Mouse (Mus musculus): ENCODE data around the gene Alyref. TPM values are rescaled to one million over a fixed set of nuclear protein-coding genes. Genes with fewer than 3 reads are reported as not detected.
A peak's percentile ranks its signal among the peaks of the same experiment; 100 is the strongest.

The Alyref gene
- polyA plus RNA-seq, 1 experiment from 2014 or later = 333 TPM

GRCm38 (mm10) chr11:120628601-120629340, 30.6 kb upstream of the Alyref start:
- 93% methylated on average over 23 of the region's 23 CpGs for WGBS (ENCODE audit: insufficient replicate concordance)
- no peak overlapping the region for H3K27ac ChIP-seq (ENCODE audit: low read depth, low read length)
- ATAC-seq (replicated peaks; ENCODE audit: insufficient number of reproducible peaks, low FRiP score, low TSS enrichment) = no peak

GRCm38 (mm10) chr11:120627468-120628300, 29.5 kb upstream of the Alyref start:
- Histone ChIP-seq H3K27me3 (ENCODE audit: control insufficient read depth, insufficient read depth, low read length) (no peaks in the 10 kb centered on the region), H3K4me3 (ENCODE audit: low read depth, low read length) (no peak overlapping the region), H3K4me2 (0 out of 2 replicates have a peak overlapping the region, but pooled peaks have one; percentile 6), H3K9ac (ENCODE audit: low read depth, low read length) (no peak overlapping the region), H3K27ac (ENCODE audit: low read depth, low read length) (no peak overlapping the region), H3K9me3 (replicated peaks; ENCODE audit: control insufficient read depth, low read length) (no peaks in the 10 kb centered on the region), H3K36me3 (ENCODE audit: control insufficient read depth, insufficient read depth, low read length) (peaks cover 9% of the 10 kb centered on the region; the same call in 1 of the 2 replicates), H3K4me1 (ENCODE audit: control insufficient read depth, insufficient read depth, low read length) (peaks cover 50% of the 10 kb centered on the region)
- no peak for ATAC-seq (replicated peaks; ENCODE audit: insufficient number of reproducible peaks, low FRiP score, low TSS enrichment)
- WGBS (ENCODE audit: insufficient replicate concordance) = 80% methylated on average over 22 of the region's 22 CpGs

More at GRCm38 (mm10) chr11:120628601-120629340, 30.6 kb upstream of the Alyref start:
- Histone ChIP-seq H3K27me3 (ENCODE audit: control insufficient read depth, insufficient read depth, low read length) (no peaks in the 10 kb centered on the region), H3K4me2 (peak overlapping the region; percentile 4; the same call in 1 of the 2 replicates), H3K36me3 (ENCODE audit: control insufficient read depth, insufficient read depth, low read length) (peaks cover 9% of the 10 kb centered on the region; the same call in 1 of the 2 replicates), H3K9me3 (replicated peaks; ENCODE audit: control insufficient read depth, low read length) (no peaks in the 10 kb centered on the region), H3K9ac (ENCODE audit: low read depth, low read length) (no peak overlapping the region), H3K4me3 (ENCODE audit: low read depth, low read length) (no peak overlapping the region), H3K4me1 (ENCODE audit: control insufficient read depth, insufficient read depth, low read length) (peaks cover 49% of the 10 kb centered on the region)

GRCm38 (mm10) chr11:120626785-120627467, 28.8 kb upstream of the Alyref start:
- Histone ChIP-seq H3K9me3 (replicated peaks; ENCODE audit: control insufficient read depth, low read length) (no peaks in the 10 kb centered on the region), H3K27ac (ENCODE audit: low read depth, low read length) (no peak overlapping the region)

GRCm38 (mm10) chr11:120625152-120625775, 27.1 kb upstream of the Alyref start, which contains the start of gene Sirt7:
Gene Sirt7, minus strand, starts transcription at chr11:120625240.
- Histone ChIP-seq H3K36me3 (ENCODE audit: control insufficient read depth, insufficient read depth, low read length) (peaks cover 15% of the 10 kb centered on the region; the same call in 1 of the 2 replicates), H3K9me3 (replicated peaks; ENCODE audit: control insufficient read depth, low read length) (no peaks in the 10 kb centered on the region), H3K27me3 (ENCODE audit: control insufficient read depth, insufficient read depth, low read length) (no peaks in the 10 kb centered on the region), H3K9ac (ENCODE audit: low read depth, low read length) (peak within 1 kb of the TSS; percentile 86), H3K27ac (ENCODE audit: low read depth, low read length) (peak within 1 kb of the TSS; percentile 84), H3K4me1 (ENCODE audit: control insufficient read depth, insufficient read depth, low read length) (peaks cover 29% of the 10 kb centered on the region), H3K4me3 (ENCODE audit: low read depth, low read length) (peak within 1 kb of the TSS; percentile 99), H3K4me2 (peak within 1 kb of the TSS; percentile 94)
- 24% methylated on average over 5 of the region's 5 CpGs for WGBS (ENCODE audit: insufficient replicate concordance)
- peak; percentile 7; the same call in 1 of the 2 replicates for ATAC-seq (replicated peaks; ENCODE audit: insufficient number of reproducible peaks, low FRiP score, low TSS enrichment)

More at GRCm38 (mm10) chr11:120626785-120627467, 28.8 kb upstream of the Alyref start:
- Histone ChIP-seq H3K4me3 (ENCODE audit: low read depth, low read length) (no peak overlapping the region), H3K4me2 (0 out of 2 replicates have a peak overlapping the region, but pooled peaks have one; percentile 6), H3K9ac (ENCODE audit: low read depth, low read length) (no peak overlapping the region), H3K27me3 (ENCODE audit: control insufficient read depth, insufficient read depth, low read length) (no peaks in the 10 kb centered on the region), H3K4me1 (ENCODE audit: control insufficient read depth, insufficient read depth, low read length) (peaks cover 45% of the 10 kb centered on the region), H3K36me3 (ENCODE audit: control insufficient read depth, insufficient read depth, low read length) (peaks cover 11% of the 10 kb centered on the region; the same call in 1 of the 2 replicates)
- 92% methylated on average over 11 of the region's 11 CpGs for WGBS (ENCODE audit: insufficient replicate concordance)
- ATAC-seq (replicated peaks; ENCODE audit: insufficient number of reproducible peaks, low FRiP score, low TSS enrichment) = no peak

- peak overlapping the region; percentile 86 for H3K9ac ChIP-seq (ENCODE audit: low read depth, low read length)
- H3K4me3 ChIP-seq (ENCODE audit: low read depth, low read length) = peak overlapping the region; percentile 99
- H3K9me3 ChIP-seq (replicated peaks; ENCODE audit: control insufficient read depth, low read length) = no peaks in the 10 kb centered on the region
- peaks cover 23% of the 10 kb centered on the region for H3K4me1 ChIP-seq (ENCODE audit: control insufficient read depth, insufficient read depth, low read length)
- peaks cover 21% of the 10 kb centered on the region; the same call in 1 of the 2 replicates for H3K36me3 ChIP-seq (ENCODE audit: control insufficient read depth, insufficient read depth, low read length)
- peak overlapping the region; percentile 94 for H3K4me2 ChIP-seq
- under 1% methylated on average over 53 of the region's 53 CpGs for WGBS (ENCODE audit: insufficient replicate concordance)
- ATAC-seq (replicated peaks; ENCODE audit: insufficient number of reproducible peaks, low FRiP score, low TSS enrichment) = peak; percentile 58
- no peaks in the 10 kb centered on the region for H3K27me3 ChIP-seq (ENCODE audit: control insufficient read depth, insufficient read depth, low read length)
- peak overlapping the region; percentile 84 for H3K27ac ChIP-seq (ENCODE audit: low read depth, low read length)
Observed at GRCm38 (mm10) chr11:120624680-120625111, 26.5 kb upstream of the Alyref start.

GRCm38 (mm10) chr11:120623961-120624679, 26.0 kb upstream of the Alyref start:
- H3K4me2 ChIP-seq = peak overlapping the region; percentile 94
- H3K27me3 ChIP-seq (ENCODE audit: control insufficient read depth, insufficient read depth, low read length) = no peaks in the 10 kb centered on the region
- H3K36me3 ChIP-seq (ENCODE audit: control insufficient read depth, insufficient read depth, low read length) = peaks cover 19% of the 10 kb centered on the region; the same call in 1 of the 2 replicates
- H3K27ac ChIP-seq (ENCODE audit: low read depth, low read length) = peak overlapping the region; percentile 84
- 12% methylated on average over 30 of the region's 30 CpGs for WGBS (ENCODE audit: insufficient replicate concordance)
- H3K4me1 ChIP-seq (ENCODE audit: control insufficient read depth, insufficient read depth, low read length) = peaks cover 17% of the 10 kb centered on the region
- H3K9ac ChIP-seq (ENCODE audit: low read depth, low read length) = peak overlapping the region; percentile 86
- H3K4me3 ChIP-seq (ENCODE audit: low read depth, low read length) = peak overlapping the region; percentile 99
- no peaks in the 10 kb centered on the region for H3K9me3 ChIP-seq (replicated peaks; ENCODE audit: control insufficient read depth, low read length)
- peak; percentile 76 for ATAC-seq (replicated peaks; ENCODE audit: insufficient number of reproducible peaks, low FRiP score, low TSS enrichment)

- H3K36me3 ChIP-seq (ENCODE audit: control insufficient read depth, insufficient read depth, low read length) = peaks cover 16% of the 10 kb centered on the region; the same call in 1 of the 2 replicates
Observed at GRCm38 (mm10) chr11:120622805-120623204, 24.6 kb upstream of the Alyref start.

More at GRCm38 (mm10) chr11:120622805-120623204, 24.6 kb upstream of the Alyref start:
- Histone ChIP-seq H3K9ac (ENCODE audit: low read depth, low read length) (no peak overlapping the region), H3K4me3 (ENCODE audit: low read depth, low read length) (no peak overlapping the region), H3K4me2 (no peak overlapping the region), H3K27ac (ENCODE audit: low read depth, low read length) (no peak overlapping the region), H3K9me3 (replicated peaks; ENCODE audit: control insufficient read depth, low read length) (no peaks in the 10 kb centered on the region), H3K27me3 (ENCODE audit: control insufficient read depth, insufficient read depth, low read length) (no peaks in the 10 kb centered on the region), H3K4me1 (ENCODE audit: control insufficient read depth, insufficient read depth, low read length) (peaks cover 19% of the 10 kb centered on the region)
- ATAC-seq (replicated peaks; ENCODE audit: insufficient number of reproducible peaks, low FRiP score, low TSS enrichment) = no peak
- WGBS (ENCODE audit: insufficient replicate concordance) = 88% methylated on average over 6 of the region's 6 CpGs
